Mouse (Mus musculus) T-helper 2 cell (primary cell): ENCODE data around the gene Aldh2.
"Not testable (repeated sequence)": the region's sequence is repeated elsewhere in the genome, so short reads cannot be mapped to it uniquely, and the experiment has no call there.

Source experiments
- in situ Hi-C: fragments of 300-600 bp; cut with MboI, MseI; formaldehyde crosslinking; loops from one replicate; pipeline ENCODE4 v1.15.1; 2025; ENCODE audit warnings: high pct_unique_total_duplicates

The Aldh2 gene

GRCm38 (mm10) chr5:121547084-121547483, 46.5 kb downstream of the Aldh2 start:
- in situ Hi-C loops: no loop called here

GRCm38 (mm10) chr5:121546530-121546895, 47.1 kb downstream of the Aldh2 start:
- in situ Hi-C loops: no loop called here

- in situ Hi-C loops: no loop called here
Observed at GRCm38 (mm10) chr5:121545793-121546529, 47.7 kb downstream of the Aldh2 start, which contains the start of gene Mapkapk5. Gene Mapkapk5, minus strand, starts transcription at chr5:121545905.

GRCm38 (mm10) chr5:121544910-121545792, 48.5 kb downstream of the Aldh2 start, which contains the start of the genes Adam1a and Gm42878:
Gene Adam1a, minus strand, starts transcription at chr5:121545482.
Gene Gm42878, minus strand, starts transcription at chr5:121545482.
- in situ Hi-C loops: no loop called here

GRCm38 (mm10) chr5:121543370-121543769, 50.3 kb downstream of the Aldh2 start:
- in situ Hi-C loops: no loop called here

GRCm38 (mm10) chr5:121541235-121541634, 52.4 kb downstream of the Aldh2 start:
- in situ Hi-C loops: no loop called here

- in situ Hi-C loops: no loop called here
Observed at GRCm38 (mm10) chr5:121540066-121540465, 53.6 kb downstream of the Aldh2 start.

GRCm38 (mm10) chr5:121537588-121537987, 56.0 kb downstream of the Aldh2 start:
- in situ Hi-C loops: no loop called here

- in situ Hi-C loops: no loop called here
Observed at GRCm38 (mm10) chr5:121536921-121537555, 56.6 kb downstream of the Aldh2 start.

- in situ Hi-C loops: no loop called here
Observed at GRCm38 (mm10) chr5:121535116-121535515, 58.5 kb downstream of the Aldh2 start.

- in situ Hi-C loops: no loop called here
Observed at GRCm38 (mm10) chr5:121534521-121534920, 59.1 kb downstream of the Aldh2 start.

- in situ Hi-C loops: no loop called here
Observed at GRCm38 (mm10) chr5:121526961-121527360, 66.7 kb downstream of the Aldh2 start.

GRCm38 (mm10) chr5:121526526-121526925, 67.1 kb downstream of the Aldh2 start:
- in situ Hi-C loops: no loop called here

GRCm38 (mm10) chr5:121525774-121526450, 67.7 kb downstream of the Aldh2 start:
- in situ Hi-C loops: no loop called here

GRCm38 (mm10) chr5:121519758-121520157, 73.9 kb downstream of the Aldh2 start:
- in situ Hi-C loops: not testable (repeated sequence)

- in situ Hi-C loops: no loop called here
Observed at GRCm38 (mm10) chr5:121518983-121519382, 74.6 kb downstream of the Aldh2 start.
